Mouse (Mus musculus): ENCODE measurements around the gene Tmem82. TPM values are rescaled to one million over a fixed set of nuclear protein-coding genes. Genes with fewer than 3 reads are reported as not detected.

The Tmem82 gene
- polyA plus RNA-seq, 1 experiment: 3.4 TPM

DNA sequence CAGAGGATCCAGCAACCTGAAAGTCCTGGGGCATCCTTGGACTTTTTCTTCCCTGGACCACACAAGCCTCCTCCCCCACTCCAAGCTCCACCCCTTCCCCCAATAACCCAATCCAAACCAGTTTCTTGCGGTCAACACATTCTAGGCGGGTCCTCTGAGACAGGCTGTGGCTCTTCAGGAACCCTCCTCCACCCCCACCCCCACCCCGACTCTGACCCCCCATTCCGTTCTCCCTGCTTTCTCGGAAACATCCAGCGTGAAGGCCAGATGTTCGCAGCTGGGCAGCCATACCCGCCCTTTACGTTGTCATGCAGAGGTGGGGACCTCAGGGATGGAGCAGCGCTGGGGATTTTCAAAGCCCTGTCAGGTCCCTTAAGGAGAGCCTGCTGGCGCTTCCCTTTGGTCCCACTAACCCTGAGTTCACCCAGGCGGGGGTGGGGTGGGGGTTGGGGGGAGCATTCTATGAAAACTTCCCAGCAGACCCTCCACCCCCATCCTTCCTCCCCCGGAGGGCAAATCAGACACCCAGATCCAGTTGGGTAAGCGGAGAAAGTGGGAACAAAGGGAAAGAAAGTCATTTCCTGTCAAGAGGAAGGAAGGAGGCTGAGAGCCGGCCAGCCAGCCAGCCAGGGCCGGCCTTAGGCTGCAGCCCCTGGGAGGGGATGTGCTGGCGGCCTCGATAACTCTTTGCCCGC is 20.1 kb downstream of the Tmem82 start:
- peak overlapping the region; percentile 87 for H3K9ac ChIP-seq (ENCODE audit: low read depth, poor library complexity, severe bottlenecking)
- H3K4me3 ChIP-seq (ENCODE audit: low read depth, low read length): peak overlapping the region; percentile 84
- no peaks in the 10 kb centered on the region for H3K9me3 ChIP-seq (replicated peaks; ENCODE audit: control insufficient read depth, insufficient read depth, low read length, poor library complexity, severe bottlenecking)
- H3K27me3 ChIP-seq (ENCODE audit: control insufficient read depth, insufficient read depth, low read length, poor library complexity, severe bottlenecking): no peaks in the 10 kb centered on the region
- H3K4me1 ChIP-seq (ENCODE audit: control insufficient read depth, insufficient read depth, low read length): peaks cover 11% of the 10 kb centered on the region
- H3K36me3 ChIP-seq (ENCODE audit: control insufficient read depth, insufficient read depth, low read length, poor library complexity, severe bottlenecking): peaks cover 14% of the 10 kb centered on the region; the same call in 1 of the 2 replicates
- peak overlapping the region; percentile 98 for H3K27ac ChIP-seq (ENCODE audit: insufficient read depth, low read length)
- no peak for TF ChIP-seq CTCF (IDR thresholded peaks at IDR 0.05; ENCODE audit: low read depth, low read length)
- peak; percentile 91 for TF ChIP-seq EP300 (IDR thresholded peaks at IDR 0.05; ENCODE audit: insufficient read depth, low read depth, low read length)
- no peak for TF ChIP-seq POLR2A (IDR thresholded peaks at IDR 0.05; ENCODE audit: insufficient read depth, low read length)

- H3K36me3 ChIP-seq (ENCODE audit: control insufficient read depth, insufficient read depth, low read length, poor library complexity, severe bottlenecking): peaks cover 21% of the 10 kb centered on the region
- H3K27me3 ChIP-seq (ENCODE audit: control insufficient read depth, insufficient read depth, low read length, poor library complexity, severe bottlenecking): no peaks in the 10 kb centered on the region
- TF ChIP-seq POLR2A (IDR thresholded peaks at IDR 0.05; ENCODE audit: insufficient read depth, low read length) (no peak), EP300 (IDR thresholded peaks at IDR 0.05; ENCODE audit: insufficient read depth, low read depth, low read length) (peak; percentile 92)
- H3K27ac ChIP-seq (ENCODE audit: insufficient read depth, low read length): no peak overlapping the region
- no peaks in the 10 kb centered on the region for H3K9me3 ChIP-seq (replicated peaks; ENCODE audit: control insufficient read depth, insufficient read depth, low read length, poor library complexity, severe bottlenecking)
- peaks cover 9% of the 10 kb centered on the region for H3K4me1 ChIP-seq (ENCODE audit: control insufficient read depth, insufficient read depth, low read length)
- H3K9ac ChIP-seq (ENCODE audit: low read depth, poor library complexity, severe bottlenecking): peak overlapping the region; percentile 16; the same call in 1 of the 2 replicates
- peak overlapping the region; percentile 20 for H3K4me3 ChIP-seq (ENCODE audit: low read depth, low read length)
These were observed 21.6 kb downstream of the Tmem82 start for GRCm38 (mm10) chr4:141596700-141597328.

DNA sequence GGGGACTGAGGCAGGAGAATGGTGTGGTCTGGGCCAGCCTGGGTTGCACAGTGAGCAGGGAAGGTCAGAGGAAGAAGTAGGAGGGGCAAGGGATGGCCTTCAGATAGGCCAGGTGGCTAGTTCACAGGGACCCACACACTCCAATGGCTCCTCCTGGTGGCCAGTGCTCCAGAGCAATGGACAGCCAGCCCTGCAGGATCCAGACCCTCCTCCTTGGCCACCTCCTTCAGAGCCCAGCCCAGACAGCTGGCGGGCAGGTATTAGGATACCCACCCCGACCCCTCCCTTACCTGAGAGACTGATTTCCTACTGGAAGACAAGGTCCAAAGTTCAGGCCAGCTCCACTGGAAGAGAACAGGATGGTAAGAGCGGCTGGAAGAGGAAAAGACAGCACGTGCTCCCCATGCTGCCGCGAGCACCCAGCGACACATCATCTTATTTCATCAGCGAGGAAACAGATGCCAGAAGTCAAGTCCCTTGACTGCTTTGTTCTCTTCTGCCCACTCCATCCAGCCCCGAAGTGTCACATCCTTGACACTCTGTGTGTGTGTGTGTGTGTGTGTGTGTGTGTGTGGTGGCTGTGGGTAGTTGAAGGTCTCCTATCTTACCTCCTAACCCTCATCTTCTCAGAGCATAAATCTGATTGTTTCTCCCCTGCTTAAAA is 22.7 kb downstream of the Tmem82 start:
- no peak overlapping the region for H3K27ac ChIP-seq (ENCODE audit: insufficient read depth, low read length)
- peaks cover 27% of the 10 kb centered on the region for H3K36me3 ChIP-seq (ENCODE audit: control insufficient read depth, insufficient read depth, low read length, poor library complexity, severe bottlenecking)
- no peaks in the 10 kb centered on the region for H3K27me3 ChIP-seq (ENCODE audit: control insufficient read depth, insufficient read depth, low read length, poor library complexity, severe bottlenecking)
- peaks cover 2% of the 10 kb centered on the region for H3K4me1 ChIP-seq (ENCODE audit: control insufficient read depth, insufficient read depth, low read length)
- no peak overlapping the region for H3K4me3 ChIP-seq (ENCODE audit: low read depth, low read length)
- H3K9me3 ChIP-seq (replicated peaks; ENCODE audit: control insufficient read depth, insufficient read depth, low read length, poor library complexity, severe bottlenecking): no peaks in the 10 kb centered on the region
- H3K9ac ChIP-seq (ENCODE audit: low read depth, poor library complexity, severe bottlenecking): 0 out of 2 replicates have a peak overlapping the region, but pooled peaks have one; percentile 16
- no peak for TF ChIP-seq EP300 (IDR thresholded peaks at IDR 0.05; ENCODE audit: insufficient read depth, low read depth, low read length)
- peak; percentile 56 for TF ChIP-seq CTCF (IDR thresholded peaks at IDR 0.05; ENCODE audit: low read depth, low read length)

DNA sequence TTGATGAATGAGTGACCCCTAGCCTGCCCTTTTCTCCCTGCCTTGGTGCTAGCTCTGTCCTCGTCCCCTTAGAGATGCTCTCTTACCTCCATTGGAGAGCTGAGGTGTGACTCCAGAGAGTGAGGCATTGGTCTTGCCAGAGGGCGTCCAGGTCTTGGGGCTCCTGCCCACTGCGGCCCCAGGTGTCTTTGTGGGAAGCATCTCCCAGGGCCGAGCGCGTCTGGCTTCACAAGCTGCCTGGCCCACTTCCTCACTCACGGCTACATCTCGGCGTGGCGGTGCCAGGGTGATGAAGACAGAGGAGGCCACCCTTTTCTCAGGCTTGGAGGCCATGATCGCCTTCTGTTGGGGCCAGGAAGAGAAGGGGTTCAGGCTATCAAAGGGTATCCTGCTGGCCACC is 23.3 kb downstream of the Tmem82 start:
- Histone ChIP-seq H3K27me3 (ENCODE audit: control insufficient read depth, insufficient read depth, low read length, poor library complexity, severe bottlenecking) (no peaks in the 10 kb centered on the region), H3K36me3 (ENCODE audit: control insufficient read depth, insufficient read depth, low read length, poor library complexity, severe bottlenecking) (peaks cover 32% of the 10 kb centered on the region), H3K9ac (ENCODE audit: low read depth, poor library complexity, severe bottlenecking) (no peak overlapping the region), H3K9me3 (replicated peaks; ENCODE audit: control insufficient read depth, insufficient read depth, low read length, poor library complexity, severe bottlenecking) (no peaks in the 10 kb centered on the region), H3K4me3 (ENCODE audit: low read depth, low read length) (no peak overlapping the region), H3K27ac (ENCODE audit: insufficient read depth, low read length) (no peak overlapping the region), H3K4me1 (ENCODE audit: control insufficient read depth, insufficient read depth, low read length) (peaks cover 2% of the 10 kb centered on the region)
- TF ChIP-seq EP300 (IDR thresholded peaks at IDR 0.05; ENCODE audit: insufficient read depth, low read depth, low read length) (no peak), POLR2A (IDR thresholded peaks at IDR 0.05; ENCODE audit: insufficient read depth, low read length) (no peak)

GRCm38 (mm10) chr4:141591547-141591946 is 26.9 kb downstream of the Tmem82 start:
- H3K9ac ChIP-seq (ENCODE audit: low read depth, poor library complexity, severe bottlenecking): no peak overlapping the region
- TF ChIP-seq CTCF (IDR thresholded peaks at IDR 0.05; ENCODE audit: low read depth, low read length) (peak; percentile 96), EP300 (IDR thresholded peaks at IDR 0.05; ENCODE audit: insufficient read depth, low read depth, low read length) (no peak)
- H3K27me3 ChIP-seq (ENCODE audit: control insufficient read depth, insufficient read depth, low read length, poor library complexity, severe bottlenecking): no peaks in the 10 kb centered on the region
- H3K9me3 ChIP-seq (replicated peaks; ENCODE audit: control insufficient read depth, insufficient read depth, low read length, poor library complexity, severe bottlenecking): no peaks in the 10 kb centered on the region
- H3K36me3 ChIP-seq (ENCODE audit: control insufficient read depth, insufficient read depth, low read length, poor library complexity, severe bottlenecking): peaks cover 62% of the 10 kb centered on the region
- peaks cover 2% of the 10 kb centered on the region for H3K4me1 ChIP-seq (ENCODE audit: control insufficient read depth, insufficient read depth, low read length)
- no peak overlapping the region for H3K27ac ChIP-seq (ENCODE audit: insufficient read depth, low read length)
- H3K4me3 ChIP-seq (ENCODE audit: low read depth, low read length): no peak overlapping the region

- Histone ChIP-seq H3K27ac (ENCODE audit: insufficient read depth, low read length) (no peak overlapping the region), H3K4me3 (ENCODE audit: low read depth, low read length) (no peak overlapping the region), H3K9me3 (replicated peaks; ENCODE audit: control insufficient read depth, insufficient read depth, low read length, poor library complexity, severe bottlenecking) (no peaks in the 10 kb centered on the region), H3K27me3 (ENCODE audit: control insufficient read depth, insufficient read depth, low read length, poor library complexity, severe bottlenecking) (no peaks in the 10 kb centered on the region), H3K4me1 (ENCODE audit: control insufficient read depth, insufficient read depth, low read length) (no peaks in the 10 kb centered on the region), H3K9ac (ENCODE audit: low read depth, poor library complexity, severe bottlenecking) (no peak overlapping the region), H3K36me3 (ENCODE audit: control insufficient read depth, insufficient read depth, low read length, poor library complexity, severe bottlenecking) (peaks cover 63% of the 10 kb centered on the region)
- TF ChIP-seq EP300 (IDR thresholded peaks at IDR 0.05; ENCODE audit: insufficient read depth, low read depth, low read length): no peak
- TF ChIP-seq CTCF (IDR thresholded peaks at IDR 0.05; ENCODE audit: low read depth, low read length): no peak
- TF ChIP-seq POLR2A (IDR thresholded peaks at IDR 0.05; ENCODE audit: insufficient read depth, low read length): no peak
These were observed 34.5 kb downstream of the Tmem82 start for GRCm38 (mm10) chr4:141583919-141584318.

All from ES-Bruce4 (cell line).